Mouse (Mus musculus) layer of hippocampus, adult 18-20 months (tissue): ENCODE data around the gene App. TPM values are rescaled to one million over a fixed set of nuclear protein-coding genes. Genes with fewer than 3 reads are reported as not detected.

Source experiments
- DNase-seq, 2 experiments: peaks; one replicate each; pipeline ENCODE4 v3.0.0; 2022; ENCODE audit warnings: low spot score in 2 of 2
- total RNA-seq, 2 experiments: library from RNA; stranded (reverse); gene quantifications; 2 replicates each; pipeline ENCODE4 v1.2.3; 2021

Gene App
- total RNA-seq, 2 experiments from 2014 or later: 1,310 to 1,337 TPM

DNA sequence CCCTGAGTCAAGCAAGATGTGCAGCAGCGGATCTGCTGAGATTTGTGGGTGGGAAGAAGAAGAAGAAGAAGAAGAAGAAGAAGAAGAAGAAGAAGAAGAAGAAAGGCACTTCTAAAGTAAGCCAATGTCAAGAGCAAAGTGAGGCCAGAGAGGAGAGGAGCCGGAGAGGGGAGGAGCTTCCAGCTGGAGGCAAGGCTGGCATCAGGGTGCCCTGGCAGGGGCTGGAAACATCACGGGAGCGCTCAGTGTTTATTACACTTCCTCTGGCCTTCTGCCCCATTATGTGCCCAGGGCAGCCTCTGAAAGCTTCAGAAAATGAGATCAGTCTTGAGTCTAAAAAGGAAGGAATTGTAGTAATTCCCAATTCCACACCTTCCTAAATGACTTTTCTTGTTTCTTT is 145.2 kb downstream of the App start:
- DNase-seq: no peak

DNA sequence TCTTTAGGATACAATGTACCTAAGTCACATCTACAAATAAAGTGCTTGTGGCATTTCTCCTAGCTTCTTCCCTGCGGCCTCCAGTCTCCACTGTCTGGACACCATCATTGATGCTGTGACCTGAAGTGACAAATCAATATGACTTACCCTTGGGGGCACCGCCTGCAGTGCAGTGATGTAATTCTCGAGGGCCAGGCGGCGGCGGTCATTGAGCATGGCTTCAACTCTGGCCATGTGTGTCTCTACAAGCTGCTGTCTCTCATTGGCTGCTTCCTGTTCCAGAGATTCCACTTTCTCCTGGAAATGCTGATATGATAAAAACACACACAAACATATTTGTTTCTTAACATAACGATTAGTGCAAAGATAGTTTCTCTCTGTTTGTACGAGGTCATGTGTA is 148.9 kb downstream of the App start:
- no peak for DNase-seq

GRCm38 (mm10) chr16:85023106-85023505 is 150.5 kb downstream of the App start:
- peak in 1 of 2 experiments; percentile 72 for DNase-seq

DNA sequence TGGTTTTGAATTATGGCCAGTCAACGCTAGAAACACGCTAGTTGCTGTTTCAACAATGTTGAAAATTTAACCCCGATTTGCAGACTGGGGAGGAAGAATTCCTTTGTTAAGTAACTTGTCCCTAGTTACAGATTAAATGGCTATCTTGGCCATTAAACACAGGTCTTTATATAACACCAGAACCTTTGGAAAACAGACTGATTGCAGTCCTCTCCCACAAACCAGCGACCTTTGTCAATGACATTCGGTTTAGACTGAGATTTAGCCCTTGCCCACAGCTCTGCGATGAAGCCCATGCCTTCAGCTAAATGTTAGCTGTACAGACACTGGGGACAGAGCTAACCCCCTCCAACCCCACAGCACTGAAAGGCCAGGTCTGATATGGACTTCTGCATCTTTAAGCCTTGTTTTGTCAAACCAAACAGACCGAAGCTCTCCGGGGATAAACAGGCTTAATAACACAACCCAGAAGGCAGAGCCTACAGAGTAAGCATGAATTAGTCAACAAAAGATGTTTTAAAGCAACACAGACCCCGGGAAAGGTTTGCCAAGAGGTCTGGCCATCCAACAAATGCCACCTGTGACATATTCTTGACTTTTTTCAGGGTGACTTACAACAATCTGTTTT is 152.8 kb downstream of the App start:
- DNase-seq: no peak

GRCm38 (mm10) chr16:85019273-85019672 is 154.3 kb downstream of the App start:
- DNase-seq: no peak

GRCm38 (mm10) chr16:85017845-85018244 is 155.7 kb downstream of the App start:
- DNase-seq: no peak

DNA sequence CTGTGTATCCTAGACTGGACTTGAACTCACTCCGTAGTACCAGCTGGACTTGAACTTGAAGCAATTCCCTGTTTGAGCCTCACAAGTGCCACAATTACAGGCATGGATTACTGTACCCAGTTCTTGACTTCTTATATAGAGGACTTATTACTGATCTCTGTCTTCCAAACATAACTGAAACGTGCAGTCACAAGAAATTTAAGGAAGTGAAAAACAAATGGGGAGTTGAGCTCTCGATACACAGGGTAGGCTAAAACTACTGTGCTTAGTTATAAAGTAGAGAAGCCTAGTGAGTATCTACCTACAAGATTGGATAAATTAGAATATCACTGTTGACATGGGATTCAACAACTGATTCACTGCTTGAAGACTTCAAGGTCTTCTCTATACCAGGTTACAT is 160.9 kb downstream of the App start:
- no peak for DNase-seq

DNA sequence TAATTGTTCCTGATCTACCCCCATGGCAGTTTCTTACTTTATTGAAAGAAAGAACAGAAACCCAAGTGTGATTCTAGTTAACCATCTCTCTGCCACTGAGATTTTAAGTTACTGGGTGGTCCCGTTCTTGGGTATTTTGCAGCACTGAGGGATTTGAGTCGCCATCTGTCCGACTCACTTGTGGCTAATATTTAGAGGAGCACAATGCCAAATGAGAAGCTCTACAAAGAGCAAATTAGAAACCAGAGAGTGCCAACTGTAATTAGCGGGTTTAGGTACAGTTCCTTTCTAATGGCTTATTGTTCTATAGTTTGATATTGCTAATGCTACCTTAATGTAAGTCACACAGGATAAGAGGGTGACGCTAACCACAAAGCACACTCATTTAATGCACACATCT is 161.4 kb downstream of the App start:
- no peak for DNase-seq

GRCm38 (mm10) chr16:85010651-85011050 is 162.9 kb downstream of the App start:
- DNase-seq: peak in 1 of 2 experiments; percentile 49

- DNase-seq: no peak
These were observed 164.5 kb downstream of the App start for GRCm38 (mm10) chr16:85008866-85009645.

GRCm38 (mm10) chr16:85001939-85002556 is 171.5 kb downstream of the App start:
- peak; percentile 68 to 76 for DNase-seq

- DNase-seq: no peak
These were observed 173.3 kb downstream of the App start for GRCm38 (mm10) chr16:85000304-85000703.

GRCm38 (mm10) chr16:84997551-84997950 is 176.0 kb downstream of the App start:
- DNase-seq: peak in 1 of 2 experiments; percentile 32

- no peak for DNase-seq
These were observed 178.1 kb downstream of the App start for GRCm38 (mm10) chr16:84995441-84995867.

DNA sequence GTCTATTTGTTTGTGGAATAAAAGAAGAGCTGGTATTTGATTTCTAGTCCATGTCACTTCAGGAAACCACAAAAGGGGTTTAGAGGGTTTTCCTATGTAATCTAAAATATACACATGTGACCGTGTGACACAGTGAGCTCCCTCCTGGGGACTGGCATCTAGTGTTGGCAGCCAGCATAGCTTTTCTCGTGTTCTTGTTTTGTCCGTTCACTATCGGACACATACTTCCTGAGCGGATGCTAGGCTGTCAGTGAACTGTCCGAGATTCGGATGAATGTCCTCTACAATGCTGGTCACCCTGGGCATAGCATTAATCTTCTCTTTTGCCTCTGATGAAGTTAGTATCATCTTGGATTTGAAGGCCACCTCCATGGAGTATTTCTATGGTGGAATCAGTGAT is 180.7 kb downstream of the App start:
- DNase-seq: no peak

- DNase-seq: no peak
These were observed 182.6 kb downstream of the App start for GRCm38 (mm10) chr16:84991011-84991410.

DNA sequence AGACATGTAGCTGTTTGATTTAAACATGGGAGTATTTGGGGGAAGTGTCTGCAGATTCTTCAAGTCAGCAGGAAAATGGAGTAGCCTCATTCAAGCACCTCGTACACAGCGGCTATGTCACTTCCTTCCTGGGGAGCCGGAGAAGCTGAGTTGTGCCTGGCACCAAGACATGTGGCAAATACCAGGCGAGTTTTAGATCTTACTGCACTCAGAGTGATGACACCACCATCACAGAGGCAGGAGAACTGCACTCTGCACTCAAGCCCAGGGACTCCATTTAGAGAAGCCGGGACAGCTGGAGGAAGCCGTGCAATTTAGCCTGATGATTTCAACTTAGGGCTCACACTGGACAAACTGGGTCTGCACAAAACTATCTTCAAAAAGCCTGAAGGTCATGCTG is 183.6 kb downstream of the App start:
- DNase-seq: no peak

GRCm38 (mm10) chr16:84989476-84989875 is 184.1 kb downstream of the App start:
- no peak for DNase-seq

GRCm38 (mm10) chr16:84987724-84988287 is 185.8 kb downstream of the App start:
- DNase-seq: no peak

- DNase-seq: no peak
These were observed 187.4 kb downstream of the App start for GRCm38 (mm10) chr16:84986016-84986631.

DNA sequence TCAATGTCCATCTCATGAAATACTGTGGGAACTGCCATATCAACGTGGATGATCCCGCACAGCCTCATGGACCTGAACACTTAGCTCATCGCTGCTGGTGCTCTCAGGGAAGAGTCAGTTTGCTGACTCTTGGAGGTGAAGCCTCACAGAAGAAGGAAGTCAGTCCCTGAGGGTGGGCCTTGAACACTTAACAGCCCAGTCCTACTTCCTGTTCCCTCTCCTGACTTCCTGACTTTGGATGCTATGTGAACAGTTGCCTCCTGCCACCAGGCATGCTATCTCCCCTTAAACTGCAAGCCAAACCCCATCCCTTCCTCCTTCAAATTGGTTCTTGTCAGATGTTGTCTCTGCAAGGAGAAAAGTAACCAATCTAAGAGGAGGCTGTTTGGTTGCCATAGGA is 188.2 kb downstream of the App start:
- no peak for DNase-seq

DNA sequence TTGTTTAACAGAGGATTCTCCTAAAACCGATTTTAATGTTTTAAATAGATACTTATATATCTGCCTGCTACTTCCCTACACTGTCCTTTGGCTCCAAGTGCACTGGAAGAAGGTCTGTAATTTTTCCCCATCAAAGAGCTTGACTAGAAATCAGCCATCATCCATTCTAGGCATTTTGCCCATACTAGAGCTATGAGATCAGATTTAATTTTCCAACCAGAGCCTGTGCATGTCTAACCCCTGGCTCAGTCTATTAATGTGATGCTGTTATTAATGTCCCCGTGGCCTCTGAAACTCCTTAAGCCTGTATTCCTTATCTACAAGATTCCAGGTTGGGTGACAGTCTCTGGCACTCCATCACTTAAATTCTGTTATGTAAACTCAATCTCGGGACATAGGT is 190.1 kb downstream of the App start:
- no peak for DNase-seq
